Mouse (Mus musculus) heart, postnatal 36 days (tissue): ENCODE results near the gene Ahr. TPM values are rescaled to one million over a fixed set of nuclear protein-coding genes. Genes with fewer than 3 reads are reported as not detected.

ENCODE experiments used
- DNase-seq, 2 experiments: peaks; one replicate each; pipeline ENCODE4 v3.0.0; 2021 to 2022
- intact Hi-C: fragments of 180-260 bp; cut with DNase I; formaldehyde crosslinking; loops from one replicate; pipeline ENCODE4 v1.15.1; 2025
- total RNA-seq, 2 experiments: library from RNA; stranded (reverse); gene quantifications; 2 replicates each; pipeline ENCODE4 v1.2.3; 2021

The Ahr gene
- total RNA-seq, 2 experiments from 2014 or later: 5.2 to 6.4 TPM

DNA sequence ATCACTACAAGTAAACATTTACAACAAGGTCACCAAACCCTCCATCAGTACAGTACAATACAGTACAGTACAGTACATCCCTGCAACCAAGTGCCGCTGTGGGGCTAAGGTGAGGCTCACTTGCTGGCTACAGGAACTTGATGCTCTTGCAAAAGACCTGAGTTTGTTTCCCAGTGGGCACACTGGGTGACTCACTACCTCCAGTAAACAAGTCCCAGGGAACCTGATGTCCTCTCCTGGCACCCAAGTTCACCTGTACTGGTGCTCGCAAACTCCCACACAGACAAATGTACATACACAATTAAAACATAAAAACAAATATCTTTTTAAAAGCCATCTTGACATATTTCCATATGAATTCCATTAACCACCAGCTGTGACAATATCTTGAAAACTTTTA, 28.5 kb downstream of the Ahr start:
- DNase-seq: no peak
- intact Hi-C loops: no loop called here

DNA sequence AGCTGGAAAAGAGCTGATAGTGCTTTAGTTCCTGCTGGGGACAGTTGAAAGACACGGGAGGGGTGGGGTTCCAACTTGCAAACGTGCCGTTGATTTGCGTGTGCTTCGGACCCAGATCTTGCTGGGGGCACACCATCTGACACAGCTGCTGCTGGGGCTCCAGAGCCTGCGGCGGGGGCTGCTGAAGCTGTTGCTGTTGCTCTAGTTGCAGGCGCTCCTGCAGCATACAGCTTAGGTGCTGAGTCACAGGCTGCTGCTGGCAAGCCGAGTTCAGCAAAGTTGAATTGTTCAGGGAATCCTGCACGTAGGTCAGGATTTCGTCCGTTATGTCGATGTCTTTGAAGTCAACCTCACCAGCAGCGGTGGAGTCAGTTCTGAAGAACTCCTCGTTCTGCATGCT, 30.8 kb downstream of the Ahr start:
- intact Hi-C loops: no loop called here
- DNase-seq: no peak

DNA sequence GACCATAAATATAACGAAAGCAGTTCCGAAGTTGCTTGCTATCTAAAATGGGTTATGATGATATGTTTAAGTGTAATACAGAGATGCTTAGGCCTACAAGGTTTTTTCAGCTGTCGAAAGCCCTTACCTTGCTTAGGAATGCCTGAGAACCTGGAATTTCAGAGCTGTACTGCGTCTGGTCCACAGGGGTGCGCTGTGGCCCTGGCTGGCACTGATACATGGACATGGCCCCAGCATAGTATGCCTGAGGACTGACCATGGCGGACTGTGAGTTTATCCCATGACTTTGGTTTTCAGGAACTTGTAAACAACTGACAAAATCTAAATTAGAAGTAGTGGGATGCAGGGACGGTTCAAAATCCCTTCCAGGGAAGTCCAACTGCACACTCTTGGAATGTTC, 31.3 kb downstream of the Ahr start:
- no peak for DNase-seq
- intact Hi-C loops: no loop called here

GRCm38 (mm10) chr12:35501476-35501875, 33.4 kb downstream of the Ahr start:
- intact Hi-C loops: no loop called here

GRCm38 (mm10) chr12:35495195-35495594, 39.6 kb downstream of the Ahr start:
- DNase-seq: peak; percentile 9 to 13
- intact Hi-C loops: no loop called here

More at GRCm38 (mm10) chr12:35501476-35501875, 33.4 kb downstream of the Ahr start:
- DNase-seq: no peak

- no peak for DNase-seq
Measured at GRCm38 (mm10) chr12:35480764-35481163, 54.1 kb downstream of the Ahr start.

DNA sequence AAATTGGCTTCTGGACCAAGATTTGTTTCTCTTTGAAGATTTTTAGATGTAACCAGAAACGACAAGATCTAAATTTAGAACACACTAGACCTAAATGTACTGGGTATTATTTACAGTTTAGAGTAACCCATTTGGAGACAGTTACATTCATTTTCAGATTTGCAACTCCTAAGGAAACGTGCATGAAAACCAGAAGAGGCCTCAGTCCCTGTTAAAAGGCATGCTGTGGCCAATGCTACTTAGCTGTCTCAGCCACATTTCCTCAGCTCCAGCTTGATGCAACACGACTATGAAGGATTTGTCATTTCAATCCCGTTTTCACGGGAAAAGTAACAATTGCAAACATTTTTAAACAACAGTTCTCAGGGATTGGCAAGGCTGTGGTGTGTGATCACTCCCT, 55.9 kb downstream of the Ahr start:
- intact Hi-C loops: no loop called here
- DNase-seq: no peak

More at GRCm38 (mm10) chr12:35480764-35481163, 54.1 kb downstream of the Ahr start:
- intact Hi-C loops: no loop called here

GRCm38 (mm10) chr12:35463457-35463856, 71.4 kb downstream of the Ahr start:
- intact Hi-C loops: loop anchor here (5.0 to 10.0 kb wide), 4 partner anchors 69 to 571 kb away; no protein-coding TSS in a partner anchor
- peak in 1 of 2 experiments; percentile 6 for DNase-seq

GRCm38 (mm10) chr12:35462667-35463066, 72.2 kb downstream of the Ahr start:
- DNase-seq: no peak
- intact Hi-C loops: loop anchor here (5.0 to 10.0 kb wide), 4 partner anchors 70 to 572 kb away; no protein-coding TSS in a partner anchor

GRCm38 (mm10) chr12:35459662-35460061, 75.2 kb downstream of the Ahr start:
- DNase-seq: no peak
- intact Hi-C loops: loop anchor here (5.0 to 10.0 kb wide), 4 partner anchors 73 to 575 kb away; no protein-coding TSS in a partner anchor
